Mouse (Mus musculus) hindbrain, embryonic 15.5 days (tissue): Measurements from ENCODE around the gene Dars2. TPM values are rescaled to one million over a fixed set of nuclear protein-coding genes. Genes with fewer than 3 reads are reported as not detected.

Experiments
- ATAC-seq: fragments of 200-750 bp; cut with Nextera tagmentation; 2 replicates; pipeline ENCODE4 v1.8.0; 2017; ENCODE audit warnings: low read depth, moderate number of reproducible peaks, moderate TSS enrichment; ENCODE audit not compliant: low FRiP score
- H3K27ac ChIP-seq: fragments of 300-500 bp; sonication (generic); replicated peaks from 2 replicates; pipeline ENCODE4 v1.5.1; 2015; ENCODE audit warnings: mild to moderate bottlenecking, inconsistent platforms
- H3K27me3 ChIP-seq: fragments of 300-500 bp; sonication (generic); 2 replicates; pipeline ENCODE4 v1.6.1; 2015; ENCODE audit warnings: control low read depth, inconsistent platforms
- H3K36me3 ChIP-seq: fragments of 300-500 bp; sonication (generic); 2 replicates; pipeline ENCODE4 v1.6.1; 2015; ENCODE audit warnings: control low read depth, inconsistent platforms
- H3K4me1 ChIP-seq: fragments of 300-500 bp; sonication (generic); replicated peaks from 2 replicates; pipeline ENCODE4 v1.6.1; 2015; ENCODE audit warnings: control low read depth, inconsistent platforms
- H3K4me2 ChIP-seq: fragments of 300-500 bp; sonication (generic); 2 replicates; pipeline ENCODE4 v1.6.1; 2015; ENCODE audit warnings: moderate library complexity, mild to moderate bottlenecking, inconsistent platforms
- H3K4me3 ChIP-seq: fragments of 300-500 bp; sonication (generic); 2 replicates; pipeline ENCODE4 v1.5.1; 2015; ENCODE audit warnings: mild to moderate bottlenecking, inconsistent platforms
- H3K9ac ChIP-seq: fragments of 300-500 bp; sonication (generic); 2 replicates; pipeline ENCODE4 v1.6.1; 2015; ENCODE audit warnings: inconsistent platforms
- H3K9me3 ChIP-seq: fragments of 300-500 bp; sonication (generic); 2 replicates; pipeline ENCODE4 v1.6.1; 2016; ENCODE audit warnings: control low read depth, inconsistent platforms
- WGBS: fragments of 180-500 bp; shearing (Covaris S2); methylation state at CpG from one replicate; pipeline ENCODE4 v1.1.7; 2015; 5-methylcytosine and 5-hydroxymethylcytosine counted together
- polyA plus RNA-seq: library from polyadenylated mRNA; unstranded; fragments of >200 nt; fragmentation: Nextera tagmentation; extraction: Ambion mirVana; gene quantifications from 2 replicates; pipeline ENCODE4 v1.2.1, GENCODE M21; 2015

Gene Dars2
- polyA plus RNA-seq, 1 experiment from 2014 or later: 24.0 TPM

- 0 out of 2 replicates have a peak, but pooled peaks cover 4% of the 10 kb centered on the region for H3K36me3 ChIP-seq
- ATAC-seq: no peak
- no peak overlapping the region for H3K27ac ChIP-seq
- H3K9me3 ChIP-seq: no peaks in the 10 kb centered on the region
- H3K4me1 ChIP-seq: no peaks in the 10 kb centered on the region
- H3K4me3 ChIP-seq: no peak overlapping the region
- 75% methylated on average over 3 of the region's 3 CpGs for WGBS
- no peaks in the 10 kb centered on the region for H3K27me3 ChIP-seq
- H3K9ac ChIP-seq: no peak overlapping the region
- H3K4me2 ChIP-seq: no peak overlapping the region
Observed at GRCm38 (mm10) chr1:161005526-161005925, 64.9 kb downstream of the Dars2 start.

GRCm38 (mm10) chr1:161004942-161005341 lies 65.5 kb downstream of the Dars2 start:
- Histone ChIP-seq H3K4me2 (no peak overlapping the region), H3K4me3 (no peak overlapping the region), H3K27ac (no peak overlapping the region), H3K4me1 (no peaks in the 10 kb centered on the region), H3K9ac (no peak overlapping the region), H3K9me3 (no peaks in the 10 kb centered on the region), H3K36me3 (0 out of 2 replicates have a peak, but pooled peaks cover 4% of the 10 kb centered on the region), H3K27me3 (no peaks in the 10 kb centered on the region)
- no peak for ATAC-seq
- 72% methylated on average over 4 of the region's 4 CpGs for whole genome bisulfite sequencing

- no peak overlapping the region for H3K9ac ChIP-seq
- ATAC-seq: no peak
- 88% methylated on average over 6 of the region's 6 CpGs for WGBS
- H3K27me3 ChIP-seq: no peaks in the 10 kb centered on the region
- H3K4me1 ChIP-seq: no peaks in the 10 kb centered on the region
- H3K4me2 ChIP-seq: no peak overlapping the region
- H3K36me3 ChIP-seq: no peaks in the 10 kb centered on the region
- H3K4me3 ChIP-seq: no peak overlapping the region
- H3K27ac ChIP-seq: no peak overlapping the region
- no peaks in the 10 kb centered on the region for H3K9me3 ChIP-seq
Observed at GRCm38 (mm10) chr1:160993851-160994250, 76.6 kb downstream of the Dars2 start.

Other genes with a start within 250 kb of the Dars2 start
- 7.2 and 8.4 TPM in 2 replicates for gene Rc3h1, start 164.2 kb downstream of the Dars2 start, polyA plus RNA-seq
- gene Serpinc1, start 92.1 kb downstream of the Dars2 start, polyA plus RNA-seq: 2.8 and 3.6 TPM in 2 replicates
- 13.9 and 14.4 TPM in 2 replicates for gene Zbtb37, start 35.8 kb downstream of the Dars2 start, polyA plus RNA-seq
- 9.8 and 12.4 TPM in 2 replicates for gene Cenpl, start 55 bp upstream of the Dars2 start, polyA plus RNA-seq
- 16.0 and 18.9 TPM in 2 replicates for gene Klhl20, start 60.9 kb upstream of the Dars2 start, polyA plus RNA-seq
- gene Ankrd45, start 72.0 kb upstream of the Dars2 start, polyA plus RNA-seq: 23.6 and 27.7 TPM in 2 replicates
- gene Tex50, start 88.7 kb upstream of the Dars2 start, polyA plus RNA-seq: 0.83 and 1.1 TPM in 2 replicates
- 170 and 181 TPM in 2 replicates for gene Prdx6, start 180.6 kb upstream of the Dars2 start, polyA plus RNA-seq